Mouse (Mus musculus) spleen, adult 12 weeks (tissue): Measurements from ENCODE around the gene Uck2.

Source experiments
- DNase-seq: peaks from one replicate; pipeline ENCODE4 v3.0.0; 2022; ENCODE audit warnings: low spot score

Gene Uck2

GRCm38 (mm10) chr1:167285320-167285355, at the start of gene Uck2:
TSS of gene Uck2 (minus strand) at chr1:167285320.
- no peak for DNase-seq

GRCm38 (mm10) chr1:167331106-167331505, 46.0 kb upstream of the Uck2 start:
- no peak for DNase-seq

- DNase-seq: no peak
Observed at GRCm38 (mm10) chr1:167328776-167329175, 43.7 kb upstream of the Uck2 start.

GRCm38 (mm10) chr1:167321691-167322090, 36.6 kb upstream of the Uck2 start:
- no peak for DNase-seq

- DNase-seq: no peak
Observed at GRCm38 (mm10) chr1:167313220-167313619, 28.1 kb upstream of the Uck2 start.

- no peak for DNase-seq
Observed at GRCm38 (mm10) chr1:167312367-167312766, 27.2 kb upstream of the Uck2 start.

GRCm38 (mm10) chr1:167308261-167309054, 23.3 kb upstream of the Uck2 start, which contains the start of gene Tmco1:
TSS of gene Tmco1 (plus strand) at chr1:167308378.
- DNase-seq: peak; percentile 97

- DNase-seq: no peak
Observed at GRCm38 (mm10) chr1:167307674-167308073, 22.6 kb upstream of the Uck2 start.

GRCm38 (mm10) chr1:167306451-167307240, 21.5 kb upstream of the Uck2 start:
- peak; percentile 54 for DNase-seq

- DNase-seq: no peak
Observed at GRCm38 (mm10) chr1:167305501-167306137, 20.5 kb upstream of the Uck2 start.

GRCm38 (mm10) chr1:167300122-167300521, 15.0 kb upstream of the Uck2 start:
- no peak for DNase-seq

- DNase-seq: no peak
Observed at GRCm38 (mm10) chr1:167295679-167296402, 10.7 kb upstream of the Uck2 start.

GRCm38 (mm10) chr1:167292447-167292846, 7.3 kb upstream of the Uck2 start:
- DNase-seq: no peak

- no peak for DNase-seq
Observed at GRCm38 (mm10) chr1:167291610-167292009, 6.5 kb upstream of the Uck2 start.

GRCm38 (mm10) chr1:167290263-167290592, 5.1 kb upstream of the Uck2 start:
- DNase-seq: no peak

- DNase-seq: no peak
Observed at GRCm38 (mm10) chr1:167289567-167290262, 4.6 kb upstream of the Uck2 start.

- peak; percentile 45 for DNase-seq
Observed at GRCm38 (mm10) chr1:167288665-167289538, 3.8 kb upstream of the Uck2 start.

- DNase-seq: no peak
Observed at GRCm38 (mm10) chr1:167287156-167287555, 2.0 kb upstream of the Uck2 start.

GRCm38 (mm10) chr1:167285356-167285755, 236 bp upstream of the Uck2 start:
- DNase-seq: no peak

GRCm38 (mm10) chr1:167284837-167285319, 242 bp downstream of the Uck2 start:
- DNase-seq: peak; percentile 68

- peak; percentile 30 for DNase-seq
Observed at GRCm38 (mm10) chr1:167284258-167284836, 773 bp downstream of the Uck2 start.
